Mouse (Mus musculus) neural tube, embryonic 14.5 days (tissue): ENCODE results near the gene Tmprss12. TPM values are rescaled to one million over a fixed set of nuclear protein-coding genes. Genes with fewer than 3 reads are reported as not detected.
"Not testable (repeated sequence)": the region's sequence is repeated elsewhere in the genome, so short reads cannot be mapped to it uniquely, and the experiment has no call there.

Experiments
- ATAC-seq: fragments of 200-750 bp; cut with Nextera tagmentation; 2 replicates; pipeline ENCODE4 v1.8.0; 2017; ENCODE audit warnings: low read depth, mild to moderate bottlenecking, moderate TSS enrichment, moderate library complexity
- H3K27ac ChIP-seq: fragments of 300-500 bp; sonication (generic); 2 replicates; pipeline ENCODE4 v1.5.1; 2014; ENCODE audit warnings: low read depth, mild to moderate bottlenecking, control low read depth, low read length, moderate library complexity, mixed read lengths
- H3K27me3 ChIP-seq: fragments of 300-500 bp; sonication (generic); 2 replicates; pipeline ENCODE4 v1.6.1; 2014; ENCODE audit warnings: low read length; ENCODE audit not compliant: control insufficient read depth, insufficient read depth
- H3K36me3 ChIP-seq: fragments of 300-500 bp; sonication (generic); 2 replicates; pipeline ENCODE4 v1.6.1; 2014; ENCODE audit warnings: low read length, mixed read lengths; ENCODE audit not compliant: control insufficient read depth, insufficient read depth
- H3K4me1 ChIP-seq: fragments of 300-500 bp; sonication (generic); 2 replicates; pipeline ENCODE4 v1.6.1; 2014; ENCODE audit warnings: low read length; ENCODE audit not compliant: control insufficient read depth, insufficient read depth
- H3K4me2 ChIP-seq: fragments of 300-500 bp; sonication (generic); 2 replicates; pipeline ENCODE4 v1.6.1; 2014; ENCODE audit warnings: mild to moderate bottlenecking, low read depth, low read length, control low read depth
- H3K4me3 ChIP-seq: fragments of 300-500 bp; sonication (generic); 2 replicates; pipeline ENCODE4 v1.5.1; 2014; ENCODE audit warnings: low read depth, low read length, control low read depth, mixed read lengths
- H3K9ac ChIP-seq: fragments of 300-500 bp; sonication (generic); replicated peaks from 2 replicates; pipeline ENCODE4 v1.6.1; 2014; ENCODE audit warnings: low read depth, mild to moderate bottlenecking, control low read depth, low read length, mixed read lengths
- H3K9me3 ChIP-seq: fragments of 300-500 bp; sonication (generic); 2 replicates; pipeline ENCODE4 v1.6.1; 2016; ENCODE audit warnings: low read length; ENCODE audit not compliant: control insufficient read depth
- WGBS: fragments of 180-500 bp; shearing (Covaris S2); extraction: QIAGEN DNeasy Blood & Tissue Kit; methylation state at CpG from one replicate; pipeline ENCODE4 v1.1.7; 2014; 5-methylcytosine and 5-hydroxymethylcytosine counted together
- polyA plus RNA-seq: library from polyadenylated mRNA; unstranded; fragments of >200 nt; fragmentation: Nextera tagmentation; extraction: Ambion mirVana; gene quantifications from 2 replicates; pipeline ENCODE4 v1.2.1, GENCODE M21; 2014

Gene Tmprss12
- polyA plus RNA-seq, 1 experiment from 2014 or later = not detected

DNA sequence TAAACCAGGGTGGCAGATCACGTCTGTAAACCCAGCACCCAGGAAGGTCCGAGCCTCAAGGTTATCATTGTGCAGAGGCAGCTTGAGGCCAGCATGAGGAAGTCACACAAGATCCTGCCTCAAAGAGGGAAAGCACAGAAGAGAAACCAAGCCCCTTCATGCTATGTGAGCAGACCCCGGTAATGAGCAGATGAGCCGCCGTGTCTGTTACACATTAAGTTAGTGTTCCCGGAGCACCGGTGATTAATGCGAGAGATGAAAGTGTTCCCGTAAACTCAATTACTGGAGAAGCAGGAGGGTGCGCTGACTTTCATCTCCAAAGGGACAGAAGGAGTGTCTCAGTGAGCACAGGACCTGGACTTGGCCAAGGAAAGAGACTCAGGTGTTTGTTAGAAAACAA, 48.7 kb downstream of the Tmprss12 start:
- not testable (repeated sequence) for H3K4me1 ChIP-seq, H3K27ac ChIP-seq, H3K4me3 ChIP-seq, H3K4me2 ChIP-seq, H3K36me3 ChIP-seq, H3K9me3 ChIP-seq, H3K27me3 ChIP-seq, ATAC-seq, H3K9ac ChIP-seq
- WGBS = 30% methylated on average over 10 of the region's 10 CpGs

- WGBS = 34% methylated on average over 7 of the region's 7 CpGs
- no peak overlapping the region for H3K27ac ChIP-seq
- peak; percentile 54; the same call in 1 of the 2 replicates for ATAC-seq
Measured at GRCm38 (mm10) chr15:100330739-100331138, 50.1 kb downstream of the Tmprss12 start.

DNA sequence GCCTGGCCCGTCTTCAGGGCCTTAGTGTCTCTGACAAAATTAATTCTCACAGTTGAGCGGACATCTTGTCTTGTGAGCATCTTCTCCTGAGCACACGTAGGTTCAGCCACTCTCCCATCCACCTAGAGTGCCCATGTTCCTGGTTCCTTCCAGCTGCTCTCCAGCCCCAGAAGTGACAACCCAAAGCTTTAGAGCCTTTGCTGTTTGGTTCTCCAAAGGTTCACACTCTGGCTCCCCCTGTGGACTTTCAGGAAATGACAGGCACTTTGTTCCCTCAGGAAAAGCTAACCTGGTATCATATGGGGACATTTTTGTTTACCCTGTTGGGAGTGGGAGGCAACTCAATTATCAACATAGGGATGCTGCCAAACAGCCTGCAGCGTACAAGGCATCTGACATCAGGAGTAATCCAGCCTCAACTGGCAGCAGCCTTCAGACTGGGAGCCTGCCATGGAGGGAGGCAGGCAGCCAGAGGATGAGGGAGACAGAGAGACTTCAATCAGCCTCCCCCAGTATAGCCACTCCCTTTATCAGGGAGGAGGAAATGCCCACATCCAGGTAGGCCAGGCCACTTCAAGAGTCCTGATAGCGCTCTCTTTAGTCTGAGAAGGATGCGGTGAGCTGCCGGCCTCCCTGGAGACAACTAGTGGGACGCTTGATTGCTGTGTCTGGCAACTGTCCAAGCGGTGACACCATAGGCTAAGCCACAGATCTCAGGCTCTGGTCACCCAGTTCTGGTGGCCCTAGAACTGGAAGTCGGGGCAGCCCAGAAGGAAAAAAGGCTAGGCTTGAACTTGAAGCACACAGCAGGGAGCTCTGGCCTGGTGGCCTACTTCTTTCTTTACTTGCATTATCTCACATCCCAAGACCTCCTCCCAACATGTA, 51.7 kb downstream of the Tmprss12 start:
- ATAC-seq = peak; percentile 17; the same call in 1 of the 2 replicates
- 31% methylated on average over 2 of the region's 10 CpGs for WGBS
- H3K9ac ChIP-seq, H3K27ac ChIP-seq, H3K27me3 ChIP-seq, H3K4me1 ChIP-seq, H3K4me3 ChIP-seq, H3K9me3 ChIP-seq, H3K4me2 ChIP-seq, H3K36me3 ChIP-seq: not testable (repeated sequence)

More at GRCm38 (mm10) chr15:100330739-100331138, 50.1 kb downstream of the Tmprss12 start:
- Histone ChIP-seq H3K4me2 (no peak overlapping the region), H3K27me3 (no peaks in the 10 kb centered on the region), H3K9ac (no peak overlapping the region), H3K9me3 (no peaks in the 10 kb centered on the region), H3K36me3 (no peaks in the 10 kb centered on the region), H3K4me3 (no peak overlapping the region), H3K4me1 (no peaks in the 10 kb centered on the region; the same call in 1 of the 2 replicates)

- no peak for ATAC-seq
- H3K4me2 ChIP-seq = no peak within 1 kb of the TSS
- no peaks in the 10 kb centered on the region for H3K27me3 ChIP-seq
- H3K36me3 ChIP-seq = no peaks in the 10 kb centered on the region
- no peaks in the 10 kb centered on the region for H3K9me3 ChIP-seq
- H3K9ac ChIP-seq = no peak within 1 kb of the TSS
- no peaks in the 10 kb centered on the region; the same call in 1 of the 2 replicates for H3K4me1 ChIP-seq
- H3K27ac ChIP-seq = no peak within 1 kb of the TSS
- no peak within 1 kb of the TSS for H3K4me3 ChIP-seq
- 66% methylated on average over 10 of the region's 10 CpGs for WGBS
Measured at GRCm38 (mm10) chr15:100334629-100335028, 54.0 kb downstream of the Tmprss12 start, which contains the start of gene Mettl7a3. Mettl7a3 (plus strand) TSS chr15:100334929.

GRCm38 (mm10) chr15:100337328-100337727, 56.7 kb downstream of the Tmprss12 start:
- H3K27me3 ChIP-seq, H3K9ac ChIP-seq, H3K36me3 ChIP-seq, H3K4me2 ChIP-seq, H3K4me1 ChIP-seq, ATAC-seq, H3K9me3 ChIP-seq, H3K27ac ChIP-seq, H3K4me3 ChIP-seq: not testable (repeated sequence)

DNA sequence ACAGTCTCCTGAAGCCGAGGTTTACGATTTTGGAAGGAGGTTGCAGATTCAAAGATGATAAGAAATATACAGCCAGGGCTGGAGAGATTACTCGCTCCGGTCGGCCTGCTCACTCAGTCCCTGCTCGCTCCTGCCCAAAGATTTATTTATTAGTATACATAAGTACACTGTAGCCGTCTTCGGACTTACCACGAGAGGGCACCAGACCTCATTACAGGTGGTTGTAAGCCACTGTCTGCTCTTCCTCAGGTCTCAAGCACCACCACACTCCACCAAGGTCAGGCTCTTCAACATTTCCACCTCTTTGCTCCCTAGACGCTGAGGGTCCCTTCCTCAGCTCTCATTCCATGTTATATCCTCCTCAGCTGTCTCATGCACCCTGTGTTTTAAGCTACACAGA, 57.2 kb downstream of the Tmprss12 start:
- WGBS = 30% methylated on average over 9 of the region's 10 CpGs
- H3K27me3 ChIP-seq, H3K9ac ChIP-seq, H3K9me3 ChIP-seq, H3K4me2 ChIP-seq, H3K4me1 ChIP-seq, H3K36me3 ChIP-seq, H3K27ac ChIP-seq, H3K4me3 ChIP-seq, ATAC-seq: not testable (repeated sequence)

GRCm38 (mm10) chr15:100341314-100341980, 60.8 kb downstream of the Tmprss12 start:
- not testable (repeated sequence) for H3K4me2 ChIP-seq, H3K4me3 ChIP-seq, H3K9ac ChIP-seq, H3K4me1 ChIP-seq, ATAC-seq, H3K9me3 ChIP-seq, H3K27ac ChIP-seq, H3K36me3 ChIP-seq, H3K27me3 ChIP-seq
- WGBS = 86% methylated on average over 4 of the region's 5 CpGs
